Mouse (Mus musculus) myocyte (in vitro differentiated cells): ENCODE results near the gene Mrpl18.

ENCODE experiments used
- E2F4 ChIP-seq: IDR thresholded peaks from one replicate; pipeline ENCODE4 v1.6.1; 2011; ENCODE audit warnings: mild to moderate bottlenecking, control low read depth, moderate library complexity; ENCODE audit not compliant: insufficient read depth
- MAX ChIP-seq: IDR thresholded peaks from one replicate; pipeline ENCODE4 v1.6.1; 2011; ENCODE audit warnings: low read depth, mild to moderate bottlenecking, control low read depth
- MYOD1 ChIP-seq, 3 experiments: IDR thresholded peaks; one replicate each; pipeline ENCODE4 v1.6.1; 2011; ENCODE audit warnings: control low read depth in 2 of 3, low read depth in 2 of 3, mild to moderate bottlenecking in 2 of 3, moderate library complexity in 1 of 3; ENCODE audit not compliant: insufficient read length in 2 of 3, control insufficient read depth in 1 of 3
- MYOG ChIP-seq, 3 experiments: IDR thresholded peaks; one replicate each; pipeline ENCODE4 v1.6.1; 2011; ENCODE audit warnings: control low read depth in 2 of 3, low read depth in 2 of 3, mild to moderate bottlenecking in 2 of 3; ENCODE audit not compliant: insufficient read length in 2 of 3, control insufficient read depth in 1 of 3, insufficient read depth in 1 of 3
- POLR2A ChIP-seq: IDR thresholded peaks from one replicate; pipeline ENCODE4 v1.6.1; 2011; ENCODE audit warnings: low read depth, mild to moderate bottlenecking, control low read depth, moderate library complexity; ENCODE audit not compliant: insufficient read length
- POLR2AphosphoS2 ChIP-seq: IDR thresholded peaks from one replicate; pipeline ENCODE4 v1.6.1; 2011; ENCODE audit warnings: low read depth, control low read depth; ENCODE audit not compliant: insufficient read length
- REST ChIP-seq: IDR thresholded peaks from one replicate; pipeline ENCODE4 v1.6.1; 2011; ENCODE audit warnings: mild to moderate bottlenecking, control low read depth, moderate library complexity; ENCODE audit not compliant: insufficient read depth, insufficient read length
- SRF ChIP-seq: IDR thresholded peaks from one replicate; pipeline ENCODE4 v1.6.1; 2011; ENCODE audit warnings: low read depth; ENCODE audit not compliant: control insufficient read depth, insufficient read length
- TCF12 ChIP-seq: IDR thresholded peaks from one replicate; pipeline ENCODE4 v1.6.1; 2011; ENCODE audit warnings: mild to moderate bottlenecking, control low read depth; ENCODE audit not compliant: poor library complexity, insufficient read depth, severe bottlenecking
- USF1 ChIP-seq: IDR thresholded peaks from one replicate; pipeline ENCODE4 v1.6.1; 2011; ENCODE audit warnings: low read depth, mild to moderate bottlenecking, control low read depth, moderate library complexity

DNA sequence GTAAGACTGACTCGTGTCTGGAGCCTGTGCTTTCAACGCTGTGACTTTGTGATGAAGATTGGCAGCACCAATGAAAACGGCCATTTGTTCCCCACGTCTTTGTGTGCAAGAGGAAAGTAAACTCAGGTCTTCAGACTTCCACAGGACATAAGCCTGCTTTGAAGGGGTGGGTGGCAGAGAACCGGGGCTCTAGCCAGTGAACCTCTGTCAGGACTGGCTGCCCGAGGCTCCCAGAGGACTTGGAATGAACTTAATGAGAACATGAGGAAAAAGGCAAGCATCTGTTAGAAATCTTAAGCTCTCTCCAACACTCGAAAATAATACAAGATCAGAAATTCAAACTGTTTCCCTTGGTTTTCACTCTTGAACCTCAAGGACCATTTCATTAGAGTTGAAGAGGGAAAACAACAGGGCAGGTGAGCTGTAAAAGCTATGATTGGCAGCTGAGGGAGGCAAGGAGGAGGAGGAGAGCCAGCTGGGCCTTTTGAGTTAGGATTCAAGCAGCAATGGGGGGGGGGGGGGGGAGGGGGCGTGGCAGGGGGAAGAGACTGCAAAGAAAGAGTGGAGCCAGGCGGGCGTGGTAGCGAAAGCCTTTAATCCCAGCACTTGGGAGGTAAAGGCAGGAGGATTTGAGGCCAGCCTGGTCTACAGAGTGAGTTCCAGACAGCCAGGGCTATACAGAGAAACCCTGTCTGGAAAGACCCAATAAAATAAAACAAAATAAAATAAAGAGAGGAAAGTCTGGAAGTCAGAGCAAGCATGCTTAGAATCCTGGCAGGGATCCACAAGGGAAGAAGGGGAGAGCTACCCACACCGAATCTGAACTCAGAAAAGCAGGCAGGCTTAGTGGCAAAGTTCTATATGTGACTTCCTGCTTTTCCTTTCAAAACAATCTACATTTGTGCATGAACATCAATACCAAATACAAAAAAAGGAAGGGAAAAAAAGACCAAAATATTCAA is 12.5 kb downstream of the Mrpl18 start:
- TF ChIP-seq POLR2A = no peak
- no peak for TF ChIP-seq USF1
- no peak for TF ChIP-seq TCF12
- no peak for TF ChIP-seq POLR2AphosphoS2
- TF ChIP-seq MYOG (IDR thresholded peaks at IDR 0.05; ENCODE audit: control insufficient read depth in 1 of 3, insufficient read depth in 1 of 3, insufficient read length in 2 of 3, low read depth in 2 of 3) = no peak
- no peak for TF ChIP-seq MYOD1 (IDR thresholded peaks at IDR 0.05; ENCODE audit: control insufficient read depth in 1 of 3, insufficient read length in 2 of 3, low read depth in 2 of 3)
- no peak for TF ChIP-seq MAX
- no peak for TF ChIP-seq E2F4
- no peak for TF ChIP-seq REST
- no peak for TF ChIP-seq SRF
